Mouse (Mus musculus) bone marrow, adult 2 months (tissue): ENCODE results near the gene Sox6.

Source experiments
- CTCF ChIP-seq: fragments of 200-500 bp; IDR thresholded peaks from 2 replicates; pipeline ENCODE4 v1.5.1; 2011; ENCODE audit warnings: low read length, control low read depth; ENCODE audit not compliant: control insufficient read depth, insufficient read depth
- POLR2A ChIP-seq: fragments of 200-500 bp; IDR thresholded peaks from 2 replicates; pipeline ENCODE4 v1.6.1; 2011; ENCODE audit warnings: low read depth, mild to moderate bottlenecking, control low read depth, low read length, borderline replicate concordance; ENCODE audit not compliant: control insufficient read depth

GRCm38 (mm10) chr7:115872903-115873302 lies 165.7 kb downstream of the Sox6 start:
- TF ChIP-seq CTCF (no peak), POLR2A (no peak)
